Mouse (Mus musculus): Measurements from ENCODE around the gene Cox20. TPM values are rescaled to one million over a fixed set of nuclear protein-coding genes. Genes with fewer than 3 reads are reported as not detected.
"Not testable (repeated sequence)": the region's sequence is repeated elsewhere in the genome, so short reads cannot be mapped to it uniquely, and the experiment has no call there.

The Cox20 gene
- 10 to 100 TPM; 16.8 to 61.0 (median 32.9) TPM for total RNA-seq (2018; cell fraction: chromatin; rRNA removed)
- 10 to 100 TPM; 34.3 to 81.9 (median 59.2) TPM for total RNA-seq (2018; cell fraction: cytosol; rRNA removed)
- total RNA-seq (2018; cell fraction: nucleus; rRNA removed): 10 to 100 TPM; 16.1 to 88.2 (median 31.3) TPM
- polyA plus RNA-seq (2018): 51.8 to 122 TPM (median 57.3 TPM) in 3 replicates

DNA sequence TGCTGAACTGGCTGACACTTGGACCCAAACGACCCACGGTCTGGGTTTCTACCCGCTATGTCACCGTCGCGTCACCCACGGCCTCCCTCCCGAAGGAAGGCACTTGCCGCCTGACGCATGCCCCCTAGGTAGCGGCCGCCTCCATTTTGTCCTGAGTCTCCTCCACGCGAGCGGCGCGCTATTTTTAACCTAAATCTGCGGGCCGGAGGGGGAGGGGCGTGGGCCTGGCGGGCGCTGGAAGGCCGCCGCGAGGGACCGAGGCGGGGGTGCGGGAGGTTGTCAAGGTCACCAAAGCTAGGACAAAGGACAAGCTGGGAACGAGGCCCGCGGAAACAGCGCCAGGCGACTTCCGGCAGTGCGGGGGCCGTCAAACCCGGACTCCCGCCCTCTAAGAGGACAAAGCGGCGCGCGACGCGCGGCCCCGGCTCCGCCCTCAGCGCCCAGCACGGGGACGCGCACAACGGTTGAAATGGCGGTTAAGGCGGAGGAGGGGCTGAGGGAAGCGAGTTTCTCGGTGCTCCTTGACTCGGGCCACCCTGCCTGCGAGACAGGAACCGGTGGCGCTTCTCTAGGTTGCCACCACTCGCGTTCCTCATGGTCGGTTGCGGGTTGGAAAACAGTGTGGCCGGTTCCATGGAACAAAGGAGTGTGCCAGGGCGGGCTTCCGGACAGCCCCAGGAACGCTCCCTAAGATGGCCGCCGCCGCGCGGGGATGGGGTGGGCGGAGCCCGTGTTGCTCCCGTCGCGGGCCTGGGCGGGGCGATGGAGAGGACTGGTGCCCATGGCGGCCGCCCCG is at the start of gene Cox20:
TSS of gene Cox20 (plus strand) at position 742 of the 796 bp plus-strand sequence.
- peak within 1 kb of the TSS; percentile 95 for H3K27ac ChIP-seq
- H3K36me3 ChIP-seq (ENCODE audit: inconsistent target): peaks cover 18% of the 10 kb centered on the region
- peaks cover 40% of the 10 kb centered on the region for H3K79me2 ChIP-seq (ENCODE audit: inconsistent target)
- WGBS (ENCODE audit: missing documents): under 1% methylated on average over 83 of the region's 83 CpGs
- peak within 1 kb of the TSS; percentile 69 for H3K4me3 ChIP-seq (ENCODE audit: inconsistent target)

DNA sequence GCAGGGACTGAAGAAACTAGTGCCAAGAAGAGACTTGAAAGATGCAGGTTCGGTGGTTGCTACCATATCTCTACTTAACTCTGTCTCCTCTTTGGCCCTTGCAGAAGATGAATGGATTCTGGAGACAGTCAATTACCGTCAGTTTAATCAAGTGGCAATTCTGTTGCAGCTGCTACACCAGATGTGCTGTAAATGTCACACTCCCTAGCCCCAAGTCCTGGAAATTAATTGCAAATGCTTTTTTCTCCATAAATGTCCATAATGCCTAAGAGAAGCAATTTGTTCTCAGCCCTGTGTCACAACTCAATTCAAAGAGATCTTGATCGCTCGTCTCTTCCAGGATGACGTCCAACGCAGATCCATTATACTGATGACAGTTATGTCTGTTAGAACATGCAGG is 48.3 kb upstream of the Cox20 start:
- Histone ChIP-seq H3K27ac (no peak overlapping the region), H3K36me3 (ENCODE audit: inconsistent target) (no peaks in the 10 kb centered on the region), H3K4me3 (ENCODE audit: inconsistent target) (no peak overlapping the region), H3K79me2 (ENCODE audit: inconsistent target) (no peaks in the 10 kb centered on the region)
- WGBS (ENCODE audit: missing documents): 100% methylated on average over 6 of the region's 6 CpGs

DNA sequence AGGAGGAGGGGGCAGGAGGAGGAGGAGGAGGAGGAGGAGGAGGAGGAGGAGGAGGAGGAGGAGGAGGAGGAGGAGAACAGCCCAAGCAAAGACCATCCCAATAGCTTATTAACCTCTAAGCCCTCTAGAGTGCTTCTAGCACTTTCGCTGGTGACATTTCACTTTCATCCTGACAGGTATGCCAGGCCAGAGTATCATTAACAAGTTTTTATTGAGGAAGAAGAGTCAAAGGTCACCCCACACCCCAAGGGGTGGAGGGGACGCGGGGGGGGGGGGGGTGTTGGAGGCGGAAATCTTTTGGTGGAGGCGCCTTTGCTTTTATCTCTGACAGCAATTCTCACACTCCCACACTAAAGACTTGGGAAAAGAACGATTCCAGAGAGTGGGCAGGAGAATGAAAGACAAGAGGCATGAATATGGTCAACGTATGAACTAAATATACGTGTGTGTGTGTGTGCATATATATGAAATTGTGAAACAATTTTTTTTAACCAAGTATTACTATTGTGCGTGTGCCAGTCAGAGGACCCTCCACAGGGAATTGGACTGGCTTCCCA is 43.7 kb upstream of the Cox20 start:
- WGBS (ENCODE audit: missing documents): 76% methylated on average over 9 of the region's 9 CpGs
- Histone ChIP-seq H3K36me3 (ENCODE audit: inconsistent target) (no peaks in the 10 kb centered on the region), H3K27ac (no peak overlapping the region), H3K79me2 (ENCODE audit: inconsistent target) (no peaks in the 10 kb centered on the region), H3K4me3 (ENCODE audit: inconsistent target) (no peak overlapping the region)

DNA sequence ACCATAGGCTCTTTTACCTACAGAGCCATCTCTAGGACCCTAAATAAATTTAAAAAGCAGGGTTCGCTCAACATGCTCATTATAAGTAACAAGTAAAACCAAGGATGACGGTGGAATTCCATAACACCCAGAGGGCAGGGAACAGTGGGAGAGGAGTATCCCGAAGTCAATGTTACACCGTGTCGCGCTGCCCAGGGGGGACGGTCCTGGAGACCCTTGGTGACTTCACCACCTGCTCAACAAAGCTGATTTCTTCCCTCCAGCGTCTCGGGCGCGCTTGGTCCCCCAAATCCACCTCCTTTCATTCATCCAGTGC is 43.2 kb upstream of the Cox20 start:
- Histone ChIP-seq H3K4me3 (ENCODE audit: inconsistent target) (no peak overlapping the region), H3K79me2 (ENCODE audit: inconsistent target) (no peaks in the 10 kb centered on the region), H3K36me3 (ENCODE audit: inconsistent target) (no peaks in the 10 kb centered on the region), H3K27ac (no peak overlapping the region)
- WGBS (ENCODE audit: missing documents): 16% methylated on average over 11 of the region's 11 CpGs

DNA sequence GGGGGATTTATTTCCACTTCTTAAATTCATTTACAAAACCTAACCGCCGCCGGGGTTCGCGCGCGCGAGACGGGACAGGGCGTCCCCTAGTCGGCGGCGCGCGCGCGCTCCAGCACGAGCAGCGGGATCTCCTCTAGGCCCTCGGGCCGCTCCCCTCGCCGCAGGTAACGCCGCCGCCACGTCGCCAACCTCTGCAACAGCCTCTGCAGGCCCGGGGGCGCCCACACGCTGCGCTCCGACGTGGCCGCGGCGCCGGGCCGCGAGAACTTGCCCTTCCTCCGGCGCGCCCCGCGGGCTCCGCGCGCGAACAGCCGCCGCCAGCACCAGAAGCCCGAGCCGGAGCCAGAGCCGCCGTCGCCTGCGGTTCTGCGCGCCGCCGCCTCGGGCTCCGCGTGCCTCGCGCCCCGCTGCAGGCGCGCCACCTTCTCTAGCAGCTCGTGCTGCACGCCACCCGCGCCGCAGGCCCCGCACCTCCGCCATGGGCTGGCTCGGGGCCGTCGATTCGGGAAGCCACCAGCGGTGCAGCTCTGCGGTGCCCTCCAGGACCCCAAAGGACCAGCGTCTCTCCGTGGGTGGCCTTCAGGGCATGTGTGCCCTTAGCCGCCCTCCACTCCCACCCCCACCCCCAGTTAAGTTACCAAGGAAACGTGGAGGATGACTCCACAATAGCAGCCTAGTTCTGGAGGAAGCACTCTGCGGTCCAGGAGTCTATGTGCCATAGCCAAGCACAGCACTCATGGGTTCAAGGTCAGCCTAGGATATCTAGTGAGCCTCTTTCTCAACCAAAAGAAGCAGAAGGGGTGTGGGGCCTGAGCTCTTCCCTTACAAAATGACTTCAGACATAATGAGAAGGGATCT is 42.6 kb upstream of the Cox20 start:
- WGBS (ENCODE audit: missing documents): 3% methylated on average over 69 of the region's 87 CpGs

DNA sequence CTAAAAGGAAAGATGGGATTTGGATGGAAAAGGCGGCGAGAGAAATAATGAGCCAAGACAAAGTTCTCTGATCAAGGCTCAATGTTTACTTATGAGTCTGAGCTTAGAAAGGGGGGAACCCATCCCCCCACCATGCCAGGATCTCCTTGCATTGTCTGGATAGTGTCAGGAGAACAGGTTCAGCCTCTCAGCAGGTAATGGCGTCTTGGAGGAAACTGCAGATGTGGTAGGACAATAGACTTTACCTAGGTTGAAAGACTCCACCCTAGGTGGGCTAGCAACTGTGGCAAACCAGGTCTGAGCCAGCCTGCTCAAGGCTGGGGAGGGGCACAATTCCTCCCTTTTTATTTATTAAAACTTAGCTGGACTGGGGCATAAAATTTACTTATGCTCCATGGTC is 35.6 kb upstream of the Cox20 start:
- not testable (repeated sequence) for H3K4me3 ChIP-seq (ENCODE audit: inconsistent target); H3K36me3 ChIP-seq (ENCODE audit: inconsistent target); H3K79me2 ChIP-seq (ENCODE audit: inconsistent target); H3K27ac ChIP-seq
- 95% methylated on average over 3 of the region's 3 CpGs for WGBS (ENCODE audit: missing documents)

More for the DNA sequence above, 42.6 kb upstream of the Cox20 start:
- no peaks in the 10 kb centered on the region for H3K36me3 ChIP-seq (ENCODE audit: inconsistent target)
- H3K4me3 ChIP-seq (ENCODE audit: inconsistent target): no peak overlapping the region
- H3K27ac ChIP-seq: no peak overlapping the region
- no peaks in the 10 kb centered on the region for H3K79me2 ChIP-seq (ENCODE audit: inconsistent target)

DNA sequence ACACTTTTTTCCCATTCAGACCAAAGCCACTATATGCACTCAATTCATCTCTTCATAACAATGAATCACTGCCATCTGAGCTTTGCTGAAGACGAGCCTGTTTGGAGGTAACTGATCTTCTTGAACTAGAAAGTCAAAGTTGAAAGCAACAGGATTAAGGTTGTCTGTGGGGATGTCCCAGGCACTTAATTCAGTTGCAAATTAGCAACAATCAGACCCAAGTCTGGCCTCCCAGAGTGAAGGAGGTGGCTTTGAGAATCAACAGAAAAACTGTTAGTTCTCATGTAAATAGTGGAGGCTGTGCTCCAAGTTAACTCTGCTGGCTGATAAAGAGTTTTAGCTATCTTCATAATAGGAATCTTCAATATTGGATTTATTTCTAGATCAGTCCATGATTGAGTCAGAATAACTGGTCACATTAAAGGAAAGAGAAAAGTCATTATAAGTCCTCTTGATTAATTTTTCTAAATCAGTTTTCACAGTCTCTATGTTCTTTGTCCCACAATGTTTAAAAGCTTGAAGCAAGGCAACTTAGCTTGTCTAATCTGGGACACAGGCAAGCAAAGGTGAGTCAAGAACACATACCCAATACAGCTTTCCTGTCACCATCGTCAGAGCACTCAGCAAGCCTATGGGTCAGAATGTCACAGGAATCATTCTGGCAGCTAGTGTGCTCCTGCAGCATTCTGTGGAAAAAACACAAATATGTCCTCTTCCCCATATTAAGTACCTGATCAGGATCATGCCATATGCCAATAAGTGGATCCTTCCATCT is 34.8 kb upstream of the Cox20 start:
- no peaks in the 10 kb centered on the region for H3K36me3 ChIP-seq (ENCODE audit: inconsistent target)
- WGBS (ENCODE audit: missing documents): 86% methylated on average over 2 of the region's 2 CpGs
- H3K79me2 ChIP-seq (ENCODE audit: inconsistent target): no peaks in the 10 kb centered on the region
- H3K4me3 ChIP-seq (ENCODE audit: inconsistent target): no peak overlapping the region
- no peak overlapping the region for H3K27ac ChIP-seq

DNA sequence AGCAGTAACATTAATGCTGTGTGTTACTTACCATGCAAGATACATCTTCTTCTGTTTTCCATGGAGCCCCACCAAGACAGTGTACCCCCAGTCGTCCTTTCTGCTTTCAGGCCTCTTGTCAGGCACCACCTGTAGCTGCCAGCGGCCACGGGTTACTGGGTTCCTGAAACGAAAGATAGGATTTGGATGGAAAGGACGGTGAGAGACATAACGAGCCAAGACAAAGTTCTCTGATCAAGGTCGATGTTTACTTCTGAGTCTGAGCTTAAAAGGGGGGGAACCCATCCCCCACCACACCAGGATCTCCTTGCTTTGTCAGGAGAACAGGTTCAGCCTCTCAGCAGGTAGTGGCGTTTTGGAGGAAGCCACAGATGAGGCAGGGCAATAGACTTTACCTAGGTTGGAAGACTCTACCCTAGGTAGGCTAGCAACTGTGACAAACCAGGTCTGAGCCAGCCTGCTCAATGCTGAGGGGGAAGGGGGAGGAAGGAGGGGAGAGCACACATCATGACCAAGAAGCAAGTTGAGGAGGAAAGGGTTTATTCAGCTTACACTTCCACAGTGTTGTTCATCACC is 31.2 kb upstream of the Cox20 start:
- H3K36me3 ChIP-seq (ENCODE audit: inconsistent target): no peaks in the 10 kb centered on the region
- WGBS (ENCODE audit: missing documents): 81% methylated on average over 8 of the region's 8 CpGs

DNA sequence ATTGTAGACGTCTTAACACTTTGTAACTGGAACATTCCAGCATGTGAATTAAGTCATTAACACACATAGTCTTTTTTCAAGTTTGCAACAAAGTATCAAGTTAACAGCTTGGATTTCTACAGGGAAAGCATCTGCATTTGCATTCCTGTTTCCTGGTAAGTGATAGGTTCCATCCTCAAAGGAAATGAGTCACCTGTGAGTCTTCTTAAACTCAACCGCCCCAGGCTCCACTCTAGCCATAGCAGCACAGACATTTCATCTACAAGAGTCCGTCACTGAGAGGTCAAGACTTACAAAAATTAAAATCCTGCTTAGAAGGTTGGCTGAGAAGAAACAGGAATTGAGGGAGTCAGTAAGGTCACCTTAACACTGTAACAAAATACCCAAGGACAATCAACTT is 27.2 kb upstream of the Cox20 start:
- Histone ChIP-seq H3K36me3 (ENCODE audit: inconsistent target) (no peaks in the 10 kb centered on the region), H3K4me3 (ENCODE audit: inconsistent target) (no peak overlapping the region), H3K79me2 (ENCODE audit: inconsistent target) (no peaks in the 10 kb centered on the region), H3K27ac (no peak overlapping the region)
- 82% methylated on average over 3 of the region's 3 CpGs for WGBS (ENCODE audit: missing documents)

More for the DNA sequence above, 31.2 kb upstream of the Cox20 start:
- Histone ChIP-seq H3K79me2 (ENCODE audit: inconsistent target) (no peaks in the 10 kb centered on the region), H3K4me3 (ENCODE audit: inconsistent target) (no peak overlapping the region), H3K27ac (no peak overlapping the region)

DNA sequence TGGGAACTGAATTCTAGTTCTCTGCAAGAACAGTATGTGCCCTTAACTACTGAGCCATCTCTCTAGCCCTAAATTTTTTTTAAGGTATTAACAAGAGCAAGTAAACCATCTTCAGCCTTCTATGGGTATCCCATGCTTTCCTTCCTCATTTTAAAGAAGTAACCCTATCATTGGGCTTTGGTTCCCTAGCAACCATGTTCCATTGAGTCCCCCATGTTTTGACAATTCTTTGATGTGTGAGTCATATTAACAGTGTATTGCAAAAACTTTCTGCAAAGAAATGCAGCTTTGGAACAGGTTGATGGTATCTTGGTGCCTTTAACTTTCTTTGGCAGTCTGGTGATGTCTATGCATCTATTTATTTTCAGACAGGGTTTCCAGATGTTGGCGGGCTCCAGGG is 24.9 kb upstream of the Cox20 start:
- no peak overlapping the region for H3K27ac ChIP-seq
- 100% methylated on average over 1 of the region's 1 CpGs for WGBS (ENCODE audit: missing documents)
- H3K79me2 ChIP-seq (ENCODE audit: inconsistent target): no peaks in the 10 kb centered on the region
- H3K4me3 ChIP-seq (ENCODE audit: inconsistent target): no peak overlapping the region
- no peaks in the 10 kb centered on the region for H3K36me3 ChIP-seq (ENCODE audit: inconsistent target)

DNA sequence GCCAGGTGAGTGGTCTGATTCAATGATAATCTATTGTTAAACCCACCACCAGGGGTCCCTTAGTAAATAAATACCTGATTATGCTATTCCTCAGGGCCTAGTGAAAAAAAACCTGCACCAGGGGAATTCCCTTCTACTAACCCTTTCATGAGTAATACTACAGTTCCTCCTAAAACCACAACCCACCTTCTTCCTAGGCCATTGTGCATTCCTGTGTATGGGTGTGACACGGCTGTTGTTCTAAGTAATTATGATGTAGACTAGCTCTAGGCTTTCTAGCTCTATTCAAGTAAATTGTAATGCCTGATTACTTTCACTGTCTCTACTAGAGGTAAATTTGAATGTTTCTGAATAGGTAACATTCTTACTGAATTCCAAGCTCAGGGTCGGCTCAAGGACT is 17.7 kb upstream of the Cox20 start:
- not testable (repeated sequence) for H3K4me3 ChIP-seq (ENCODE audit: inconsistent target); H3K79me2 ChIP-seq (ENCODE audit: inconsistent target); H3K36me3 ChIP-seq (ENCODE audit: inconsistent target); H3K27ac ChIP-seq
- 97% methylated on average over 2 of the region's 2 CpGs for WGBS (ENCODE audit: missing documents)

DNA sequence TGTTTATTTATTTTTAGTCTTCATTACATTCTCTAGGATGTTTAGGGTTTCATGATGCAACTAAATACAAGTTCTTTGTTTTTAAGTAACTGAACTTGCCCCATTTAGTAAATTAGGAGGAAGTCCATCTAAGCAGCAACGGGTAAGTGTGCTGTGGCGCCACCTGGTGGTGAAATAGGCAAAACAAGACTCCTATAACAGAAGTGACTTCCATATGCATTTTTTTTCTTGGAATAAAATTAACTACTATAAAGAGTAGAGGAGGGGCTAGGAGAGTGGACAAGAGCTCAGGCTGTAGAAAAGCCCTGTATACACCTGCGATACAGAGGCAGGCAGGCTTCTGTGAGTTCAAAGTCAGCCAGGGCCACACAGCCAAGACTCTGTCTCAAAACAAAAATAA is 15.5 kb upstream of the Cox20 start:
- Histone ChIP-seq H3K36me3 (ENCODE audit: inconsistent target) (no peaks in the 10 kb centered on the region), H3K4me3 (ENCODE audit: inconsistent target) (no peak overlapping the region), H3K79me2 (ENCODE audit: inconsistent target) (no peaks in the 10 kb centered on the region), H3K27ac (no peak overlapping the region)
- WGBS (ENCODE audit: missing documents): 26% methylated on average over 3 of the region's 3 CpGs

DNA sequence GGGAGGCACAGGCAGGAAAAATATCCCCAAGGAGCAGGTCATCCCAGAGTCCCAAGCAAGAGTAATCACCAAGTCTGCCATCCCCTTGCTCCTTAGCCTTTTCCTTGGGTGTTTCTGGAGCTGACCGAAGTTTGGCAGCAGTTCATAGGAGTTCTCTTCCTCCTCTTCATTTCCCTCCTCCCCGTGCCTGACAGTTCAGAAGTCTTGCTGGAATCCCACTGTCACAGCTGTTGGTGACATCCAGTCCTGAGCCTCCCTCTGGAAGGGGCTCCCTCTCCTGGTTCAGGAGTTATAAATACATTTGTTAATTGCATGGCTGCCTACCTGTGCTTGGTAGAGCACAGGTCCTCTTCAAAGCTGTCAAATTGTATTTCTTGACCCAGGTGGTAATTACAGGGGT is 9.4 kb upstream of the Cox20 start:
- no peak overlapping the region for H3K4me3 ChIP-seq (ENCODE audit: inconsistent target)
- H3K36me3 ChIP-seq (ENCODE audit: inconsistent target): no peaks in the 10 kb centered on the region
- no peaks in the 10 kb centered on the region for H3K79me2 ChIP-seq (ENCODE audit: inconsistent target)
- no peak overlapping the region for H3K27ac ChIP-seq
- 85% methylated on average over 2 of the region's 2 CpGs for WGBS (ENCODE audit: missing documents)

DNA sequence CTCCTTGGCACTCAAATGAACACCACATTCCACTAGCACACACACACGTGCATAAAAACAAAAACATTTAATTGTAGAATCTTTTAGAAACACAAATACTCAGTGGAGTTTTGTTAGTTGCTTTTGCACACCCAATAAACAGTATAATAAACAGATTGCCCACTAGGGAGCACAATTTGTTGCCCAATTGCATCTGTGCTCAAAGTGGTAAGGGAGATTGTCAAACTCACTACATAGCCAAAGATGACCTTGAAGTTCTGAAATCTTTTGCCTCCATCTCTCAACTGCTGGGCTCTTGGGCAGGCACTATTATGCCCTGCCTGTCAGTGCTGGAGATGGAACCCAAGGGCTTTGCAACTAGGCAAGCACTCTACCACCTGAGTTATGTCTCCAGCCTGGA is 8.8 kb upstream of the Cox20 start:
- WGBS (ENCODE audit: missing documents): 92% methylated on average over 1 of the region's 1 CpGs
- H3K79me2 ChIP-seq (ENCODE audit: inconsistent target): no peaks in the 10 kb centered on the region
- H3K4me3 ChIP-seq (ENCODE audit: inconsistent target): no peak overlapping the region

More for the DNA sequence above, 8.8 kb upstream of the Cox20 start:
- H3K36me3 ChIP-seq (ENCODE audit: inconsistent target): no peaks in the 10 kb centered on the region
- no peak overlapping the region for H3K27ac ChIP-seq

Data from macrophage (primary cell).